ENCODE assay signal across 26 mouse cellular contexts in the genomic region with DNA sequence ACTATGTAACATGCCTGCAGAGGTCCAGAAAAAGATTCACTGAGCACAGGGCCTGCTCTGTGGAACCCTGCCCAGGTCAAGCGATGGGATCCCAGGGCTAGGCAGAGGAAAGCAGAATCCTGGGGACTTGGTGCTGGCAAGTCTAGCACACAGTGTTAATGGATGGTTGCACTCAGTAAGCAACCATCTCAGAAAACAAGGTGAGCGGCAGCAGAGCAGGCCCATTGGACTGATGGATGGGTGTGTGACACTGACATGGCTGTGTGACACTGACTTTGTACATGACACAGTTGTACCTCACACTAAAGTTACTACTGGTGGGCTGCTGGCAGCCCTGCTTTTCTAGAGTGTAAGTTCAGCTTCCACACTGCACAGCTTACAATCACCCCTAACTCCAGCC.
"Had no signal": no experiment of that assay in that cellular context is flagged by ENCODE, and none has a peak within 500 bp of the region (broad histone marks: within the 10 kb centered on the region; RNA-seq: fewer than 3 reads in every experiment).

No protein-coding gene starts in this region.

- H3K27me3 ChIP-seq: embryonic facial prominence, embryonic 12.5 days; embryonic facial prominence, embryonic 13.5 days; embryonic facial prominence, embryonic 15.5 days; forebrain, embryonic 12.5 days; forebrain, embryonic 13.5 days; forebrain, embryonic 15.5 days had no signal

- H3K9me3 ChIP-seq: embryonic facial prominence, embryonic 10.5 days; embryonic facial prominence, embryonic 12.5 days; embryonic facial prominence, embryonic 13.5 days; embryonic facial prominence, embryonic 15.5 days; forebrain, embryonic 10.5 days; forebrain, embryonic 12.5 days; forebrain, embryonic 13.5 days; forebrain, embryonic 15.5 days had no signal

- H3K4me1 ChIP-seq: embryonic facial prominence, embryonic 12.5 days had no signal

- DNase-seq: cerebellum, adult 8-10 months; cerebellum, adult 9-10 months; cerebellum, adult 9-11 months; cerebellum, postnatal 10 days; cerebellum, postnatal 14 days; cerebellum, postnatal 36 days; embryo, embryonic 11 days; forebrain, postnatal 0 days; gastrocnemius, adult 2 months; gastrocnemius, postnatal 10 days; gastrocnemius, postnatal 14 days; gastrocnemius, postnatal 25 days; gastrocnemius, postnatal 36 days; heart, adult 18-20 months; heart, adult 2 months had no signal

- H3K4me3 ChIP-seq: embryonic facial prominence, embryonic 10.5 days; embryonic facial prominence, embryonic 12.5 days; embryonic facial prominence, embryonic 13.5 days; embryonic facial prominence, embryonic 15.5 days; erythroblast, embryonic 14.5 days; forebrain, embryonic 10.5 days; forebrain, embryonic 12.5 days; forebrain, embryonic 13.5 days; forebrain, embryonic 15.5 days; gastrocnemius, adult 2 months; heart, adult 2 months had no signal

- H3K9ac ChIP-seq: embryonic facial prominence, embryonic 12.5 days; embryonic facial prominence, embryonic 13.5 days; embryonic facial prominence, embryonic 15.5 days; forebrain, embryonic 12.5 days; forebrain, embryonic 13.5 days; forebrain, embryonic 15.5 days; forebrain, postnatal 0 days had no signal

- H3K27ac ChIP-seq: embryonic facial prominence, embryonic 10.5 days; embryonic facial prominence, embryonic 12.5 days; embryonic facial prominence, embryonic 13.5 days; embryonic facial prominence, embryonic 15.5 days; forebrain, embryonic 10.5 days; forebrain, embryonic 12.5 days; forebrain, embryonic 13.5 days; forebrain, embryonic 15.5 days; gastrocnemius, adult 2 months; heart, adult 2 months had no signal

- ATAC-seq: forebrain, embryonic 13.5 days; forebrain, embryonic 14.5 days; forebrain, embryonic 15.5 days; forebrain, embryonic 16.5 days; forebrain, postnatal 0 days had no signal

- H3K4me2 ChIP-seq: embryonic facial prominence, embryonic 12.5 days; embryonic facial prominence, embryonic 13.5 days; embryonic facial prominence, embryonic 15.5 days; forebrain, embryonic 12.5 days; forebrain, embryonic 13.5 days; forebrain, embryonic 15.5 days had no signal

- H3K36me3 ChIP-seq: forebrain, embryonic 15.5 days had no signal
